Mouse (Mus musculus): ENCODE measurements around the gene Ropn1l. TPM values are rescaled to one million over a fixed set of nuclear protein-coding genes. Genes with fewer than 3 reads are reported as not detected.

Ropn1l gene
- 2.1 and 3.5 TPM in 2 replicates for polyA plus RNA-seq (2014; fragmentation: Nextera tagmentation; extraction: Ambion mirVana)

GRCm38 (mm10) chr15:31453098-31453916 is at the start of gene Ropn1l:
Gene Ropn1l, minus strand, starts transcription at chr15:31453737.
- WGBS: under 1% methylated on average over 45 of the region's 57 CpGs
- Histone ChIP-seq H3K36me3 (ENCODE audit: control insufficient read depth, insufficient read depth, low read length) (peaks cover 15% of the 10 kb centered on the region; the same call in 1 of the 2 replicates), H3K4me2 (ENCODE audit: low read depth, low read length) (peak within 1 kb of the TSS; percentile 89), H3K9ac (ENCODE audit: low read depth, low read length) (peak within 1 kb of the TSS; percentile 73), H3K27me3 (replicated peaks; ENCODE audit: control insufficient read depth, insufficient read depth, low read length) (no peaks in the 10 kb centered on the region), H3K4me3 (ENCODE audit: low read depth, low read length) (peak within 1 kb of the TSS; percentile 68), H3K27ac (replicated peaks; ENCODE audit: low read depth, low read length) (peak within 1 kb of the TSS; percentile 70), H3K9me3 (ENCODE audit: control insufficient read depth, low read length) (no peaks in the 10 kb centered on the region), H3K4me1 (ENCODE audit: control insufficient read depth, insufficient read depth, low read length) (0 out of 2 replicates have a peak, but pooled peaks cover 4% of the 10 kb centered on the region)
- peak; percentile 94 for ATAC-seq (ENCODE audit: low read depth)
- peak; percentile 94 for DNase-seq (ENCODE audit: low spot score)

- Histone ChIP-seq H3K9me3 (ENCODE audit: control insufficient read depth, low read length) (no peaks in the 10 kb centered on the region), H3K9ac (ENCODE audit: low read depth, low read length) (no peak overlapping the region), H3K36me3 (ENCODE audit: control insufficient read depth, insufficient read depth, low read length) (peaks cover 39% of the 10 kb centered on the region), H3K4me1 (ENCODE audit: control insufficient read depth, insufficient read depth, low read length) (no peaks in the 10 kb centered on the region), H3K4me2 (ENCODE audit: low read depth, low read length) (no peak overlapping the region), H3K27me3 (replicated peaks; ENCODE audit: control insufficient read depth, insufficient read depth, low read length) (no peaks in the 10 kb centered on the region), H3K27ac (replicated peaks; ENCODE audit: low read depth, low read length) (no peak overlapping the region), H3K4me3 (ENCODE audit: low read depth, low read length) (no peak overlapping the region)
- DNase-seq (ENCODE audit: low spot score) (no peak), ATAC-seq (ENCODE audit: low read depth) (no peak)
- WGBS: 73% methylated on average over 4 of the region's 4 CpGs
Measured at GRCm38 (mm10) chr15:31502996-31503395, 49.5 kb upstream of the Ropn1l start.

GRCm38 (mm10) chr15:31502313-31502712 is 48.8 kb upstream of the Ropn1l start:
- WGBS: 80% methylated on average over 1 of the region's 1 CpGs
- Histone ChIP-seq H3K27me3 (replicated peaks; ENCODE audit: control insufficient read depth, insufficient read depth, low read length) (no peaks in the 10 kb centered on the region), H3K4me1 (ENCODE audit: control insufficient read depth, insufficient read depth, low read length) (no peaks in the 10 kb centered on the region), H3K9ac (ENCODE audit: low read depth, low read length) (no peak overlapping the region), H3K4me3 (ENCODE audit: low read depth, low read length) (no peak overlapping the region), H3K9me3 (ENCODE audit: control insufficient read depth, low read length) (no peaks in the 10 kb centered on the region), H3K4me2 (ENCODE audit: low read depth, low read length) (no peak overlapping the region), H3K27ac (replicated peaks; ENCODE audit: low read depth, low read length) (no peak overlapping the region), H3K36me3 (ENCODE audit: control insufficient read depth, insufficient read depth, low read length) (peaks cover 46% of the 10 kb centered on the region)
- no peak for DNase-seq (ENCODE audit: low spot score)
- ATAC-seq (ENCODE audit: low read depth): no peak

GRCm38 (mm10) chr15:31494803-31495202 is 41.3 kb upstream of the Ropn1l start:
- Histone ChIP-seq H3K4me2 (ENCODE audit: low read depth, low read length) (no peak overlapping the region), H3K4me1 (ENCODE audit: control insufficient read depth, insufficient read depth, low read length) (no peaks in the 10 kb centered on the region), H3K9ac (ENCODE audit: low read depth, low read length) (no peak overlapping the region), H3K4me3 (ENCODE audit: low read depth, low read length) (no peak overlapping the region), H3K9me3 (ENCODE audit: control insufficient read depth, low read length) (no peaks in the 10 kb centered on the region), H3K36me3 (ENCODE audit: control insufficient read depth, insufficient read depth, low read length) (peaks cover 66% of the 10 kb centered on the region), H3K27ac (replicated peaks; ENCODE audit: low read depth, low read length) (no peak overlapping the region), H3K27me3 (replicated peaks; ENCODE audit: control insufficient read depth, insufficient read depth, low read length) (no peaks in the 10 kb centered on the region)
- ATAC-seq (ENCODE audit: low read depth): no peak
- 83% methylated on average over 9 of the region's 9 CpGs for WGBS
- no peak for DNase-seq (ENCODE audit: low spot score)

- ATAC-seq (ENCODE audit: low read depth) (no peak), DNase-seq (ENCODE audit: low spot score) (no peak)
- Histone ChIP-seq H3K27me3 (replicated peaks; ENCODE audit: control insufficient read depth, insufficient read depth, low read length) (no peaks in the 10 kb centered on the region), H3K4me3 (ENCODE audit: low read depth, low read length) (no peak overlapping the region), H3K4me2 (ENCODE audit: low read depth, low read length) (no peak overlapping the region), H3K27ac (replicated peaks; ENCODE audit: low read depth, low read length) (no peak overlapping the region), H3K9me3 (ENCODE audit: control insufficient read depth, low read length) (no peaks in the 10 kb centered on the region), H3K4me1 (ENCODE audit: control insufficient read depth, insufficient read depth, low read length) (no peaks in the 10 kb centered on the region), H3K36me3 (ENCODE audit: control insufficient read depth, insufficient read depth, low read length) (peaks cover 68% of the 10 kb centered on the region), H3K9ac (ENCODE audit: low read depth, low read length) (no peak overlapping the region)
- 78% methylated on average over 3 of the region's 3 CpGs for WGBS
Measured at GRCm38 (mm10) chr15:31494310-31494709, 40.8 kb upstream of the Ropn1l start.

- peaks cover 71% of the 10 kb centered on the region for H3K36me3 ChIP-seq (ENCODE audit: control insufficient read depth, insufficient read depth, low read length)
- no peak for ATAC-seq (ENCODE audit: low read depth)
Measured at GRCm38 (mm10) chr15:31487407-31487806, 33.9 kb upstream of the Ropn1l start.

GRCm38 (mm10) chr15:31476678-31477077 is 23.1 kb upstream of the Ropn1l start:
- Histone ChIP-seq H3K36me3 (ENCODE audit: control insufficient read depth, insufficient read depth, low read length) (peaks cover 77% of the 10 kb centered on the region), H3K4me1 (ENCODE audit: control insufficient read depth, insufficient read depth, low read length) (no peaks in the 10 kb centered on the region), H3K4me2 (ENCODE audit: low read depth, low read length) (no peak overlapping the region), H3K27ac (replicated peaks; ENCODE audit: low read depth, low read length) (no peak overlapping the region), H3K9me3 (ENCODE audit: control insufficient read depth, low read length) (no peaks in the 10 kb centered on the region), H3K4me3 (ENCODE audit: low read depth, low read length) (no peak overlapping the region), H3K9ac (ENCODE audit: low read depth, low read length) (no peak overlapping the region), H3K27me3 (replicated peaks; ENCODE audit: control insufficient read depth, insufficient read depth, low read length) (no peaks in the 10 kb centered on the region)
- WGBS: 93% methylated on average over 1 of the region's 1 CpGs
- DNase-seq (ENCODE audit: low spot score) (no peak), ATAC-seq (ENCODE audit: low read depth) (no peak)

More at GRCm38 (mm10) chr15:31487407-31487806, 33.9 kb upstream of the Ropn1l start:
- no peak overlapping the region for H3K9ac ChIP-seq (ENCODE audit: low read depth, low read length)
- H3K4me3 ChIP-seq (ENCODE audit: low read depth, low read length): no peak overlapping the region
- H3K4me2 ChIP-seq (ENCODE audit: low read depth, low read length): no peak overlapping the region
- 79% methylated on average over 2 of the region's 2 CpGs for WGBS
- no peaks in the 10 kb centered on the region for H3K4me1 ChIP-seq (ENCODE audit: control insufficient read depth, insufficient read depth, low read length)
- H3K9me3 ChIP-seq (ENCODE audit: control insufficient read depth, low read length): no peaks in the 10 kb centered on the region
- H3K27ac ChIP-seq (replicated peaks; ENCODE audit: low read depth, low read length): no peak overlapping the region
- DNase-seq (ENCODE audit: low spot score): no peak
- H3K27me3 ChIP-seq (replicated peaks; ENCODE audit: control insufficient read depth, insufficient read depth, low read length): no peaks in the 10 kb centered on the region

- Histone ChIP-seq H3K27ac (replicated peaks; ENCODE audit: low read depth, low read length) (no peak overlapping the region), H3K36me3 (ENCODE audit: control insufficient read depth, insufficient read depth, low read length) (peaks cover 72% of the 10 kb centered on the region), H3K9me3 (ENCODE audit: control insufficient read depth, low read length) (no peaks in the 10 kb centered on the region), H3K4me3 (ENCODE audit: low read depth, low read length) (no peak overlapping the region), H3K4me1 (ENCODE audit: control insufficient read depth, insufficient read depth, low read length) (no peaks in the 10 kb centered on the region), H3K4me2 (ENCODE audit: low read depth, low read length) (no peak overlapping the region), H3K27me3 (replicated peaks; ENCODE audit: control insufficient read depth, insufficient read depth, low read length) (no peaks in the 10 kb centered on the region), H3K9ac (ENCODE audit: low read depth, low read length) (no peak overlapping the region)
- WGBS: 81% methylated on average over 4 of the region's 4 CpGs
- DNase-seq (ENCODE audit: low spot score): no peak
- no peak for ATAC-seq (ENCODE audit: low read depth)
Measured at GRCm38 (mm10) chr15:31472645-31473574, 19.4 kb upstream of the Ropn1l start.

Measured in embryonic facial prominence, embryonic 14.5 days (tissue).